Mouse (Mus musculus) layer of hippocampus, adult 9-11 months (tissue): Measurements from ENCODE around the gene Mageb18.
A peak's percentile ranks its signal among the peaks of the same experiment; 100 is the strongest.
"Not testable (repeated sequence)": the region's sequence is repeated elsewhere in the genome, so short reads cannot be mapped to it uniquely, and the experiment has no call there.

Experiments used
- DNase-seq: peaks from one replicate; pipeline ENCODE4 v3.0.0; 2022

The Mageb18 gene

DNA sequence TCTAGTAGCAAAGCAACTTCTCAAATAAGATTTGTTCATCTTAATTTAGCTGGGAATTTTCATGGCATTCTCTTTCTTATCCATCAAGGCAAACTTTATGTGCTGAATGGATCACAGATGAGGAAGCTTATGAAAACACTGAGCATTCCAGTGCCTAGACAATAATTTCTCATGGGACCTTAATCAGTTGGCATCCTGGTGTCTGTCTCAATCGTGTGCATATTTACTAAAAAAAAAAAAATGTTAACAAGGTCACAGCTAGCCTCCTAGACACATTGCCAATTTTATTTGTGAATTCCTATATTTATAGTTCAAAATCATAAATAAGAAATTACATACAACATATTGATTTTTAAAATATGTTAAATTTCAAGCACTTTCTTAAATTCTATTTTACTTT is at the start of gene Mageb18:
Gene Mageb18 (minus strand): TSS at position 101 of the 400 bp plus-strand sequence.
- no peak for DNase-seq

DNA sequence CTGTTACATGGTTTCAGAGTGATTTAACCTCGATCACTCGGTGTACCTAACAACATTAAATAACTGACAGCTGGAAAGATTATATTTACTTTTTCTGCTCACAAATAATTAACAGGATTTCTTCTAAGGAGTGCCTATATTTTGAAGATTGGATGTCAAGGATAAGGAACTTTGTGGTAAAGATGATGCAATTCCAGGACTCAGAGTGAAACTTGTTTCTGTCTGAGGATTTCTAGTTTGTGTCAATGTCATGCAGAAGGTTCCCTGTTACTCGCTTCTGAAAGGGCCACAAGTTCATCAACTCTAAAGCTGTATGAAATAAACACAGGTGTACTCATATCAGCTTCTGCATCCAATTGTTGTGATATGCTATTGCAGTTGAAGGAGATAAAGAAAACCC is 13.4 kb upstream of the Mageb18 start:
- DNase-seq, result no peak

DNA sequence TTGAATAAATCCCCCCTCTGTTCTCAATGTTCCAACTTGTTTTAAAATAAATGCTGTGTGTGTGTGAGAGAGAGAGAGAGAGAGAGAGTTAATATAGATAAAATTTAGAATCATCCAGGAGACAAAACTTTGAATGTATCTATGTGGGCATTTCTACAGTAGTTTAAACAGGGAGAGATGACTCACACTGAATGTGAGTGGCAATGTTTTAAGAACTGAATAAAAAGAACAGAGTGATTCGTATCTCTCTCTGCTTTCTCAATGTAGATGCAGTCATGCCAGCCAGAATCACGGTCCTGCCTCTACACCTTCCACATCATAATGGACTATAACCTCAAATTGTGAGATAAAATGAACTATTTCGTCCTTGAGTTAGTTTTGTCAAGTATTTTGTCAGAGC is 11.1 kb upstream of the Mageb18 start:
- DNase-seq, result no peak

GRCm38 (mm10) chrX:92597324-92597723 is 2.0 kb downstream of the Mageb18 start:
- DNase-seq, result peak; percentile 6

- no peak for DNase-seq
These were observed 71.5 kb downstream of the Mageb18 start for GRCm38 (mm10) chrX:92527826-92528225.

GRCm38 (mm10) chrX:92498254-92498653 is 101.1 kb downstream of the Mageb18 start:
- DNase-seq, result no peak

GRCm38 (mm10) chrX:92489649-92490048 is 109.7 kb downstream of the Mageb18 start, which contains the start of gene Gm5941:
TSS of gene Gm5941 (plus strand) at chrX:92489949.
- not testable (repeated sequence) for DNase-seq

DNA sequence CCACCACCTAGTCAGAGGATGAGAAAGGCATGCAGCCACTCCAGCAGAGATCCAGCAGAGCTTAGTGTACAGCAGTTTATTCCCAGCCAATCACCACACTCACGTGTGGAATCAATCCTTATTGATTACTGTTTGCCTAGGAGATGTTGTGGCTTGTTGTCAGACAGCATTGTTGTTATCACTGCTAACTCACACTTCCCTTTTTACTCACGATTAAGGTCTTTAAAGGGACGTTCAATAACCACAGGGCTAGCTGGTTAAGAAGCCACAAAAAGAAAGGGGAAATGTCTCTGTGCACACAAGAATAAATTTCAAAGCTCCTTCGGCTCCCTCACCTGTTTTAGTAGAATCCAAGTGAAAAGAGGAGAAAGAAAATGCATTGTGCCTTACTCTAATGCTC is 134.6 kb downstream of the Mageb18 start:
- DNase-seq, result no peak

GRCm38 (mm10) chrX:92460496-92460895 is 138.9 kb downstream of the Mageb18 start:
- no peak for DNase-seq

DNA sequence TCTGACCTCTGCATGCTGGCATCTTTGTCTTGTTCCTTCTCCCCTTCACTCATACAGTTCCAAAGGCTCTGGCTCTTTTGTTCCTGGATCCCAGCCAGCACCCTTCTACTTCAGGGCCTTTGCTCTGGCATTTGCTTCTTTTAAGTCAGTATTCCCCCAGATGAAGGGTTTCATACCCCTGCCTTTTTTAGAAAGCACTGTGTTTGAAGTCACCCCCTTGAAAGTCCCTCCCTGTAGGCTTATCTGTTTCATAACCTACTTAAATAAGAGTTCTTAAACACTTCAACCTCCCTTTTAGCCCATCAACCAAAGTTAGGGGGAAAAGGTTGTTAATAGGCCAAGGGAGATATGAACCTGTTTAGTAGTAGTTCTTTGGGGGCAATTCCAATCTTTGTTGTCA is 212.0 kb downstream of the Mageb18 start:
- no peak for DNase-seq

- DNase-seq, result no peak
These were observed 256.4 kb downstream of the Mageb18 start for GRCm38 (mm10) chrX:92342924-92343323.

DNA sequence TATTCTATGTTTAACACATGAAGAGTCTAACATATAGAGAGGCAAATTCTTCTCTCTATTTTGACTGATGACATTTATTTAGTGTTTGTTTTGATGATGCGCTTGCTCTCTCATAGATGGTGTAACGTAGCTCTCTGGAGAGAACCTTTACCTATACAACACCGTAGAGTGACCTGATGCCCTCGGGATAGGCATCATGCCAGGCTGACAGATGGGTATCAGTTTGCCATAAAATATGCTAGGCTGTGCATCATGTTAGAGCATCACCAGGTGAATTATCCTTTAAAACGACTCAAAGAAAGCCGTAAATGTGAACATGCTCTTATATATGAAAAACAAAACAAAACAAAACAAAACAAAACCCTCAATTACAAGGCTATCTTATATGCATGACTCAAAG is 258.5 kb downstream of the Mageb18 start:
- DNase-seq, result no peak

DNA sequence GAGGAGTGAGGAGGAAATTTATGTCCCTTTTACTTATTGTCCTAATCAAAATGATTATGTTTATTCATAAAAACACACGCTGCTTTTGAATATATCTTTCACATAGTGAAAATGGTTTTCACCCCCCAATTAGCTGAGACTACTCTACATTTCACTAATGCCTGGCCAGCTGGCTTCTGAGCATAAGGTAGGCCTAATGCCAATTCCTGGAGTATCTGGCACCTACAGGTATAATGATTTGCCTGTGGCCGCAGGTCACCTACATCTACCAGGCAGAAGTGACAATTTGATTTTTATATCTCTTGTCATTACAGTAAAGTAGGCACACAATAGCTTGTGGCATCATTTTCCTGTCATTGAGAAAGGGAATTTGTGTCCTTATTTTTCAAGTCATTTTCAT is 259.8 kb downstream of the Mageb18 start:
- DNase-seq, result no peak

DNA sequence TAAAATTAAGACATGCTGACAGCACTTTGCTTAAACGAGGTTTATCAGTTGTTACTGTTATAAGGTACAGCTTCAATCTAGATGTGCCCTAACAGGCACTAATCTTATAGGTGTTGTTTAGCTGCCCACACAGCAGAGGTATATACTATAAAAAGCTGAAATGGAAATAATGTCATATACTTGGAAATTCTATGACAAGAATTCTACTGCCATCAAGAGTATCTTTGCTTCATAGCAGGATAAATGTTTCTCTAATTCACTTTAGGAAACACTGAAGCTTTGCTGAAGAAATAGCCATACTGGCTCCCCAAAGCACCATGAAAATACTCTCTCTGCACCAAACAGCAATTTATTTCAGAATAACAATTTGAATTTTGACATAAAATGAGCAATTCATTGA is 265.9 kb downstream of the Mageb18 start:
- no peak for DNase-seq

- no peak for DNase-seq
These were observed 275.8 kb downstream of the Mageb18 start for GRCm38 (mm10) chrX:92323599-92323998.

- no peak for DNase-seq
These were observed 318.8 kb downstream of the Mageb18 start for GRCm38 (mm10) chrX:92280619-92281018.
